Mouse (Mus musculus): ENCODE measurements at regions not wholly inside any gene's neighbourhood (a gene's known extent, or its start where the extent isn't known, plus 50 kb on each side); places are given as distances from the start of the nearest gene placed in this dataset.
"Not testable (repeated sequence)": the region's sequence is repeated elsewhere in the genome, so short reads cannot be mapped to it uniquely, and the experiment has no call there.

DNA sequence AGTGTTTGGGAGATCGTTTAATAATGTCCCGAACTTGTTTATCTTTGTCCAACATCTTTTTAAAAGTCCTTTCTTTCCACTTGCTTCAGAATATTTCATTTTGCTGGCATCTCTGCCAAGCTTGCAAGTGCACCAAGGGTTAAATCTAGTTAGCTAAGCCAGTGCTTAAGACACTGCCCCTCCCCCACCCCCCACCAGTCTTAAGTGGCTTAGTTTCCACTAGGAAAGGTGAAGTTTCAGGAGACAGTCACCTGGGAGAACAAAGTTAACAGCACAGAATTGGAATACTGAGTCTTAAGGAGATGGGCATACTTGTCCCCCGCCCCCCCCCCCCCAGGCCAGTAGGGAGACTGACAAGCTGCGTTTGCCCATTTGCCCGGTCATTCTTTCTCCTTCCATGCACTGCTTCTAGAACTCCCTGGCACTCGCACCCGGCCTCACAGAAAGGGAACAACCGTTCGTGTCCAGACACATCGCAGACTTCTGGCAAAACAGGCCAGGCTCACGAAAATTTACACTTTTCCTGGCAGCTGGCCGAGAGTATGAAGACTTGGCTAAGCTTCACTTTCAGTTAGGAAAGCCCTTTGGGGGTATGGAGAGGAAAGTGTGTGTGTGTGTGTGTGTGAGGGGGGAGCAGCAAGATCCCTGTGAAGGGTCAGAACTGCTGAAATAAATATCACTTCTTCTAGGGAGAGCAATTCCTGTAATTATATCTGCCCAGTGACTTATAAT lies 219.2 kb downstream of the Bcl11a start:
- peak; percentile 6 for DNase-seq (ENCODE audit: low read depth)

- no peak for DNase-seq (ENCODE audit: low read depth)
Measured at GRCm38 (mm10) chr11:24297763-24298162, 219.9 kb downstream of the Bcl11a start.

DNA sequence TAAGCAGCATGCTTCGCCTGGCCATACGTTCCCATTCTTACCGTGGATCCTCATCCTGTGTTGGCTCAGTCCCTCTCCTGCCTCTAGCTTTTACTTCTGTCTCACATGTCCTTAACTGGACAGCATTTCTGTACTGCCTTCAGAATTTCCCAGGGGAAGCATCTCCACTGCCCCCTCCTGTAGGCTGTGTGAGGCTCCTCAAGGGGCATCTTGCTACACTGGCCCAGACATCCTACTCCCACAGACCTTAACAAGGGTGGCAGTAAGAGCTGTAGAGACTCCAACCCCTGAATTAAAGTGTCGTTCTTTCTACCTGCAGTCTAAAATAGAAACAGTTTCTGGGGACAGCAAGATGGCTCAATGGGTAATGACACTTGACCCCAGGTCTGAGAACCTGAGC lies 222.5 kb downstream of the Bcl11a start:
- DNase-seq (ENCODE audit: low read depth): no peak

DNA sequence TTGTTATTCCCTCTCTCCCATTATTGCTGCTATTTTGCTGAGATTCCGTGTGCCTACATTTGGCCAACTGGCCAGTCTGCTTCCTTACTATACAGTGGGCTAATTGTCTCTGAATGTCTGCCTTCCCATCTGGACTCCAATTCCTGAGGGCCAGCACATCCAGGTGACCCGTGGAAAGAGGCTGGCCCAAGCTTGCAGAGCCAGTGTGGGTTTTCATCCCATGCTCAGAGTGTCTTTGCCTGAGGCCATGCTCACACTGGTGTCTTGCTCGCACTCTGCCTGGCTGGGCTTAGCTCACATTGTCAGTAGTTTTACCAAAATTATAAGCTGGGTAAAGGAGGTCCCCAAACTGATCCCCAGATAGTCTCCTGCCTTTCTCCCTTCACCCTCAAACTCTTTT lies 223.3 kb downstream of the Bcl11a start:
- no peak for DNase-seq (ENCODE audit: low read depth)

- no peak for DNase-seq (ENCODE audit: low read depth)
Measured at GRCm38 (mm10) chr11:24305145-24305553, 227.3 kb downstream of the Bcl11a start.

DNA sequence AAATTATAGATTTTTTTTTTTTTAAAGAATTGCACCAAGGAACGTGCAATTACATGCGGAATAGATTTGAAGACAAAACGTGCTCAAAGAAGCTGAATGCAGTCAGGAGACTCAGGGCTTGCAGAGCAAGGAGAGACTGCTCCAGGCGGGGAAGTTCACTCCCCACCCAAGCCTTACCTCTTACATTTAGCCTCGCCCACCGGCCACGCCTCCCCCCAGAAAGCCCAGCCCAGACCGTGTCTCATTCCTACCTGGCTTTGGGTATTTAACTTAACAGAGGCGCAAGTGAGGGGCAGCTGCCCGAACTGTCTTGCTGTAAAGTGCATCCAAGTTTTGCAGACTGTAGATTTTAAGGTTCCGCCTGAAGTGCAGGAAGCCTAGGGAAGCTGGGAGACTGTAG lies 227.8 kb downstream of the Bcl11a start:
- DNase-seq (ENCODE audit: low read depth): no peak

- DNase-seq (ENCODE audit: low read depth): no peak
Measured at GRCm38 (mm10) chr11:24306101-24306500, 228.2 kb downstream of the Bcl11a start.

DNA sequence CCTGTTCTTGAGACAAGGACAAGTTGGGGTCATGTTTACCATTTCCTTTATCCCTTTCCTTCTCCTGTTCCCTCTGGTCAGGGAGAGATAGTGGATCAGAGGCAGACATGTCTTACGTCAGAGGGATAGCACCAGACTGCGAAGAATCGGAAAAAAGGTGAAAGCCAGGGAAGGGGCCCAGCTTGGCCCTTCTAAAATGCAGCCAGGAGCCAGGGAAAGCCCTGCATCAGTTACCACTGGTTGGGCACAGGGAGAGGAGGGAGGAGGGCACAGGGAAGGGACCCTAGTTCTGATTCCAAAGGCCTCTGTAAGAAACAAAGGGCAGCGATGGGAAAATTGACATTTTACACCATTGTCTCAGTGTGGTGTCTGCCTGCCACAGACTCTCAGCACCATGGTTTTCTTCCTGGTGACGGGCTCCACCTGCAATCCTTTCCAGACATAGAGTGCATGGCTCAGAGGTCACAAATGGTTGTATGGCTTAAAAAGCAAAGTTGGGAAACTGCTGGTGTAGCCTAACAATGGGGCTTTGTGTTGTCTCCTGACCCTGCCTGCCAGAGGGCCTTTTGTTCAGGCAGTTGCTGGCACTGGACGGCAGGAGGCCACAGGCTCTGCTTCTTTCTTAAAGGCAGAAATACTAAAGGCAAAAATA lies 229.9 kb downstream of the Bcl11a start:
- no peak for DNase-seq (ENCODE audit: low read depth)

DNA sequence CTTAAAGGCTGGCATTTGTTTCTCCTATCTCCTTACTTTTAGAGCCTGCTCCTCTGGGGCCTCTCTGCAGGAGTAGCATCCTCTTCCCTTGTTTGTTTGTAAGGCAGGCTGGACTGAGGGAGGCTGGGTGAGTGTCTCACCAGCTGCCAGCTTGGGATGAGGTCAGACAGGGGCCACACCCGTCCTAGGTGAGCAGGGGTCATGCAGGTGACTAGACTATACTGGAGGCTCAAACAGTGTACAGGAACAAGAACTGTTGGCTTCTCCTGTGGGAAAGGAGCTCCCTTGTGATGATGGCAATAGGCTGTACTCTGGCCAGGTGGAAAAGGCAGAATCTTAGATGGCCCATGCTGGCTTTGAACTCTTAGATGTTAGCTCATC lies 230.4 kb downstream of the Bcl11a start:
- DNase-seq (ENCODE audit: low read depth): no peak

DNA sequence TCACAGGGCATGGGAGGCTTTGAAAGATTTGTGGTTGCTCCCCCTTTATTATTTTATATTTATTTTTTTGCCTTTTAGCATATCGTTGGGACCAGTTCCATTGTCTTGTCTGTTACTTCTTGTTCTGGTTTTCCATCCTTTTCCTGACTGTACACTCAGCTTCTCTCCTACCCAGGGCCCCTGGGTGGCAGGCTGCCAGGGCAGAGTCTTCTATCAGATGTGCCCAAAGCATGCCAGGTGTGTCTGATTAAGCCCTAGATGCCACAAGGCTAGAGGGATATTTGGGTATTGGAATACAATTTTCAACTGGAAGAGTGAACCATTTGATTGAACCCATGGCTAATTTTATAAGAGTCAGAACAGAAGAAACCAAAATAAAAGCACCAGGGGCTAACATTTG lies 236.2 kb downstream of the Bcl11a start:
- DNase-seq (ENCODE audit: low read depth): no peak

DNA sequence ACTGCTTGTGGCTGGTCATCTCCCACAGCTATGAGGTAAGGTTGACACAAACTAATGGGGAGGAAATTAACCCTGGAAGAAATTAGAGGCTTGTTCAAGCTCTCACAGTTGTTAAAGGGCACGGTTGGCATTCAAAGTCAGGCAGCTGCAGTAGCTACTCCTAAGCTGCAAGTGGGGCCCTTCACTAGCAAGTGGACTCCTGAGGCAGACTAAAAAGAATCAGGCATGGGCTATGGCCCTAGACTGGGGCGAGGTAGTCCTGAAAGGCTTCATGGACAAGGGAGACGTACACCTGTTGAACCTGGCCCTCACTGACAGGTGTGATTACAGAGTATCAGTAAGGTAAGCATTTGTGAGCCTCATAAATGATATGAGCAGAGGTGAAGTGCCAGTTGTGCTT lies 237.7 kb downstream of the Bcl11a start:
- no peak for DNase-seq (ENCODE audit: low read depth)

DNA sequence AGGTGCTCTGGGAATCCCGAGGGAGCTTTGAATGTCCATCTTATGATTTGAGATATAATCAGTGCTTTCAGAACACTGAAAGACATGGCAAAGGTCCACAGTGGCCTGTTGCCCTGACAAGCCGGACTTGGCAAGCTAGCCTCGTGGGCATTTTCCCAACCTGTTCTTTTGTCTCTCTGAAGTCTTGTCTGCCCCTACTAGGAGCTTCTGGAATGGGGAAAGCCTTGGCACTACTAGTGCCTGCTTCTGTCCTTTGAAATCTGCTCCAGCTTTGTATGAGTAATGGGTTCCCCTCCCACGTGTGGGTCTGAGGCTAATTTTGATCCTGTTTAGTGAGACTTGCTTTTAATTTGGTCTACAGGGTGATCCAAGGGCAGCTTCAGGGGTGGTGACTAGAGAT lies 238.3 kb downstream of the Bcl11a start:
- DNase-seq (ENCODE audit: low read depth): no peak

DNA sequence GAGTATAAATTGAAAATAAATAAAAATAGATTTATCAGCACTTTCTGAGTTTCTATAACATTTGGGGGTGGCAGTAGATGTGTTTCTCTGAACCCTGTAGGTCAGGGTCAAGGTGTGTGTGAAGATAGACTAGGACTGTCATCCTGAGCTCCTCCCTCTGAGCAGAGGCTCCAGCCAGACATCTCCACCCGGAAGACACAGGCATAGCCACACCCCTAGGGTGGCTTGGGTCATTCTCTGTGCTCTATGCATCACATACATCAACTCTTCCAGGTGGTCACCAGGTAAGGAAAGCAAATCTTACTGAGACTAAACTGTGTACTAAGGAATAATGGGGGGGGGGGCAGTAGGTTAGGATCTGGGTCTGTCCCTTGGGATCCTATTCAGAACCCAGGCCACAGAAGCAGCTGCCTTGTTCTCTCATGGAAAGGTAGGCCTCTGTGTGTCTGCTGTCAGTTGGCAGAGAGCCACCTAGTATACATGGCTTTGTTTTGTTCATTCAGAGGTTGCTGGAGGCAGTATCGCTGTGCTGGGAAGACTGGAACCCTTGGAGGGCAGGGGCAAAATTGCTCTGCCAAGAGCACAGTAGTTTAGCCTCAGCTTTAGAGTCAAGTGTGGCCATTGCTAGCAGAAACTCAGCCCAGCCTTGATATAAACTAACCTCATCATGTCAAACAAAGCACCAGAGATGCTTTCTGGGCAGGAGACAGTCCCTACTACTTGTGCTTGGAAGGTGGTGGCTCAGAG lies 240.3 kb downstream of the Bcl11a start:
- DNase-seq (ENCODE audit: low read depth): no peak

DNA sequence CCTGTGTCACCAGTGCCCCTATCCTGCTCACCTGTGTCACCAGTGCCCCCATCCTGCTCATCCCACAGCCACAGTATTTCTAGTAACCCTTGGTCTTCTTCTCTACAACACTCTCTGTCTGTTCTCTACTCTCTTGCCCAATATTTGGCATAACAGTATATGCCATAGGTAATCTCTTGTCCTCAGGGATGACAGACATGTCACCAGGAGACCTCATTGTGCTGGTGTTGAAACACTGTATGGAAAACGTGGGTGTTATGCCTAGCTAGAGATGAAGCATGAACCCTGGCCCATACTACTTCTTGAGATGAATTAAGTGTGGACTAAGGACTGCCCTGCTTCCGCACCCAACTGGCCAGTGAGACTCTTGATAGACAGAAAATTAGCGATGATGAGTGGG lies 241.4 kb downstream of the Bcl11a start:
- DNase-seq (ENCODE audit: low read depth): no peak

GRCm38 (mm10) chr11:24322412-24322811 lies 244.6 kb downstream of the Bcl11a start:
- not testable (repeated sequence) for DNase-seq (ENCODE audit: low read depth)

DNA sequence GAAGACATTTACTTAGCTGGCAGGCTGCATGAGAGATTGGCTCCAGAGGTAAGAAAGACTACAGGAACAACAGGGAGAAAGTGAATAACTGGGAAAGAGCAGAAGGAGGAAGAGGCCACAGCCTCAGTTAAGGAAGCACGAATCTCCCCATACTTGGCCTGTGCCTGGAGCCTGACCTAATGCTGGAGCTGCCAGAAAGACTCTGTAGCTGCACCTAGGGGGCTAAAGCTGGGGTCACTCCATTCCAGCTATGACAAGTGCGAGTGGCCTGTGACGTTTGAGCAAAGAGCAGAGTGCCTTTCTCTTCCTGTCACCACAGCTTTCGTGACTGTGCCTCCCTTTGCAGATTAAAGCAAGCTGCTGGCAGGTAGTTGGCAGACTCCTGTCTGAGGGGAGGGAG lies 250.6 kb downstream of the Bcl11a start:
- DNase-seq (ENCODE audit: low read depth): no peak

GRCm38 (mm10) chr11:24330366-24331124 lies 252.7 kb downstream of the Bcl11a start:
- no peak for DNase-seq (ENCODE audit: low read depth)

DNA sequence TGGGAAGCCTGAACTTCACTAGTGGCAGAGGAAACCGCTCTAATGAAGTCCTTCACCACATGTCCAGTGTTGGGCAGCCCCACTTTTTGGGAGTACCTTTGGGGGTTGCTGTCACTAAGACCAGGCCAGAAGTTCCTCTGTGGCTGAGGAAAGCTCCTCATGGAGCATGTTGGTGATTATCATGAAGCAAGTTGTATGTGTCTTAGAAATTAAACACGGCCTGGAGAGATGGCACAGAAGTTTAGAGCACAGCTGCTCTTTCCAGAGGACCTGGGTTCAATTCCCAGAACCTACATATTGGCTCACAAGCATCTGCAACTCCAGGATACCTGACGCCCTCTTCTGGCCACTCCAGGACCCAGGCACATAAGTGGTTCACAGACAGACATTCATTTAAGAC lies 254.4 kb downstream of the Bcl11a start:
- DNase-seq (ENCODE audit: low read depth): no peak

- no peak for DNase-seq (ENCODE audit: low read depth)
Measured at GRCm38 (mm10) chr11:24333111-24333510, 255.3 kb downstream of the Bcl11a start.

DNA sequence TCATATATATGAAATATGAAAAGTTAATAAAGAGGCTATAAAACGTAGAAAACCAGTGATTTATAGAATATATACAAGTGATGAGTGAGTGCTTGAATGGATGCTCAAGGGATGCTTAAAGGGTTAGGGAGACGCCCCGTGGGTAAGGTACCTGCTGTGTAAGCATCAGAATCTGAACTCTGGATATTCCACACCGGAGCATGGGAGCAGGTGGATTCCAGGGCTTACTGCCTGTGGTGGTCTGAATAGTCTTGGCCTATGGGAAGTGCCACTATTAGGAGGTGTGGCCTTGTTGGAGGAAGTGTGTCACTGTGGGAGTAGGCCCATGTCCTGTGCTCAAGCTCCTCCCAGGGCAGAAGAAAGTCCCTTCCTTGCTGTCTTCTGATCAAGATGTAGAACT lies 257.4 kb downstream of the Bcl11a start:
- no peak for DNase-seq (ENCODE audit: low read depth)

DNA sequence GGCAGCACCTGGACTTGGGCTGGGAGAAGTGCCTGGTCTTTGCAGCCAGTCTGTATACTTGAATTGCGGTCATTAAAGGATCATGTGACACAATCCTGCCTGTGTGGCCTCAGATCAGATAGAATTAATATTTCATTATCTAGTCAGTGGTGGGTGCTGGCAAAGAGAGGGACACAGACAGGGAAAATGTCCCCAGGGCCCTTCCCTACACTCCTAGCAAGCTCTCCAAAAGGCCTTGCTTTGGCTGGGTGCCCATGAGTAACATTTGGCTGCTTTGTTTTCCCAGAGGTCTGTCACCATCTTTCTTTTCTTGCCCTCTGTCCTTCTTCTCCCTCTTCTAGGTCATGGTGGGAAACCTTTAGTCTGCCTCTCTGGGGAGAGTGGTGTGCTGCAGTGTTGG lies 260.3 kb downstream of the Bcl11a start:
- no peak for DNase-seq (ENCODE audit: low read depth)

DNA sequence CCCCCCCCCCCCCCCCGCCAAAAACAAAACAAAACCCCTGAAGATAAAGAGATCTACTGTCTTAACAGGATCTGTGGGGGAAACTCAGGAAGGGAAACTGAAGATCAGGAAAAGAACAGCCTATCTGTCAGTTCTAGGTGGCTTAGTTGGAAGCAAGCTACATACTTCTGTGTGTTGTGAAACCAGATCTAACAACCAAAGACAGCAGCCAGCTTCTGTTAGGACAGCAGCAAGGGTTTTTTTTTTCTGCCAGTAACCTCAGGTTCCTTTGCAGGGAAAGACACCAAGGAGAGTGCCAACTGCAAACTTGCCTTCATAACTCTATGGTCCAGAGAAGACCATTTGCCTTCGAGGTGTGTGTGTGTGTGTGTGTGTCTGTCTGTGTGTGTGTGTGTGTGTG lies 261.2 kb downstream of the Bcl11a start:
- no peak for DNase-seq (ENCODE audit: low read depth)

DNA sequence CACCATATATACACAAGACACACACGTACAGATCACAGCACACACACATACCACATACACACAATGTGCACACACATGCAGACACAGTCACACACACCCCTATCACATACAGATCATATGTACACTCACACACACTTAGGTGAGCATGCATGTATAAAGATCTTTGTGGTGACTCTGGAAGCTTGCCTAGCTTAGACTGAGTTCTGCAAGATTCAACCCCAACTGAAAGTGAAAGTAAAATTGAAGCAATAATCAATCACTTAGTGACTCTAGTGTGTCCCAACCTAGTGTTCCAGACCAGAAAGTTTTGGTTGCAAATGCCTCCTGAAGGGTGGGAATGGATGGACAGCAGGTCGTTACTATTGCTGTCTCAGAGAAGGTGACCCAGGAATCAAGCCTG lies 262.8 kb downstream of the Bcl11a start:
- peak; percentile 31 for DNase-seq (ENCODE audit: low read depth)
